Mouse (Mus musculus): ENCODE data around the gene Qtrt2. TPM values are rescaled to one million over a fixed set of nuclear protein-coding genes. Genes with fewer than 3 reads are reported as not detected.
A peak's percentile ranks its signal among the peaks of the same experiment; 100 is the strongest.

Gene Qtrt2
- polyA plus RNA-seq, 1 experiment from 2014 or later = 22.8 TPM

- no peak; the same call in 1 of the 2 replicates for TF ChIP-seq CTCF (IDR thresholded peaks at IDR 0.05; ENCODE audit: low read depth)
- Histone ChIP-seq H3K4me1 (replicated peaks; ENCODE audit: insufficient read depth, low read length) (peaks cover 4% of the 10 kb centered on the region; the same call in 1 of the 2 replicates), H3K36me3 (ENCODE audit: insufficient read depth, low read length) (no peaks in the 10 kb centered on the region), H3K4me2 (ENCODE audit: low read length) (peak within 1 kb of the TSS; percentile 67), H3K9ac (ENCODE audit: low read depth, low read length) (peak within 1 kb of the TSS; percentile 71), H3K4me3 (replicated peaks; ENCODE audit: low read depth, low read length) (peak within 1 kb of the TSS; percentile 60), H3K9me3 (replicated peaks; ENCODE audit: low read length) (no peaks in the 10 kb centered on the region), H3K27me3 (ENCODE audit: insufficient read depth, low read length) (no peaks in the 10 kb centered on the region), H3K27ac (peak within 1 kb of the TSS; percentile 71)
- DNase-seq (ENCODE audit: low spot score) = peak; percentile 100
- peak; percentile 100 for ATAC-seq (replicated peaks; ENCODE audit: low FRiP score, low read depth)
- under 1% methylated on average over 32 of the region's 33 CpGs for WGBS
Observed at GRCm38 (mm10) chr16:43889208-43890004, 37.2 kb downstream of the Qtrt2 start, which contains the start of gene Ccdc191. Gene Ccdc191, plus strand, starts transcription at chr16:43889800.

DNA sequence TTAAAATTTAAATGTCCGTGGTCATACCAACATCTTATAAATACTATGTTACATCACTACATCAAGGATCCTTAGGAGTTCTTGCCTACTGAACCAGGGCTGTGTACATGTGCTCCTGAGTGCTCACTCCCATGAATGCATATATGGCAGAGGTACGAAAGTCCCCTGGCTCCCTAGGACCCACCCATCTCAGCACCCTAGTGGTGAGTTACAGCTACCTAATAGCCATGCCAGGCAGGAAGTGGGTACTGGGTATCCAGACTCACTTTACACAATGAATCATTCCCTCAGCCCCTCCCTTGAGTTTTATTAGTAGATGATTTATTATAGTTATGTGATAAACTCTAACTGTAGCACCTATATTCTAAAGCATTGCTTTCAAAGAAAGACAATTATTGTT lies 44.3 kb downstream of the Qtrt2 start:
- Histone ChIP-seq H3K36me3 (ENCODE audit: insufficient read depth, low read length) (no peaks in the 10 kb centered on the region), H3K9ac (ENCODE audit: low read depth, low read length) (no peak overlapping the region), H3K4me2 (ENCODE audit: low read length) (no peak overlapping the region), H3K4me3 (replicated peaks; ENCODE audit: low read depth, low read length) (no peak overlapping the region), H3K4me1 (replicated peaks; ENCODE audit: insufficient read depth, low read length) (no peaks in the 10 kb centered on the region), H3K27ac (no peak overlapping the region), H3K9me3 (replicated peaks; ENCODE audit: low read length) (no peaks in the 10 kb centered on the region), H3K27me3 (ENCODE audit: insufficient read depth, low read length) (no peaks in the 10 kb centered on the region)
- ATAC-seq (replicated peaks; ENCODE audit: low FRiP score, low read depth) (no peak), DNase-seq (ENCODE audit: low spot score) (no peak)
- 97% methylated on average over 2 of the region's 2 CpGs for WGBS
- no peak for TF ChIP-seq CTCF (IDR thresholded peaks at IDR 0.05; ENCODE audit: low read depth)

DNA sequence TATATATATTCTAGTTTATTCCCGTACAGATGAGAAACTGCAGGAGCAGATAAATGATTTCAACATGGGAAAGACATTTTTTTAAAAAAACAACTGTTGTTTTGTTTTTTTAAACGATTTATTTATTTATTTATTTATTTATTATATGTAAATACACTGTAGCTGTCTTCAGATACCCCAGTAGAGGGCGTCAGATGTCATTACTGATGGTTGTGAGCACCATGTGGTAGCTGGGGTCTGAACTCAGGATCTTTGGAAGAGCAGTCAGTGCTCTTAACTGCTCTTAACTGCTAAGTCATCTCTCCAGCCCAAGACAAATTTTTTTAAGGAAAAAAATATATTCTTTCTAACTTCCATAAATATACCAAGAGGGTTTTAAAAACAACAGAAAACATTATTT lies 45.0 kb downstream of the Qtrt2 start:
- Histone ChIP-seq H3K4me3 (replicated peaks; ENCODE audit: low read depth, low read length) (no peak overlapping the region), H3K4me2 (ENCODE audit: low read length) (no peak overlapping the region), H3K27me3 (ENCODE audit: insufficient read depth, low read length) (no peaks in the 10 kb centered on the region), H3K9ac (ENCODE audit: low read depth, low read length) (no peak overlapping the region), H3K9me3 (replicated peaks; ENCODE audit: low read length) (no peaks in the 10 kb centered on the region), H3K36me3 (ENCODE audit: insufficient read depth, low read length) (0 out of 2 replicates have a peak, but pooled peaks cover under 1% of the 10 kb centered on the region), H3K27ac (no peak overlapping the region), H3K4me1 (replicated peaks; ENCODE audit: insufficient read depth, low read length) (no peaks in the 10 kb centered on the region)
- peak; percentile 30; the same call in 1 of the 2 replicates for TF ChIP-seq CTCF (IDR thresholded peaks at IDR 0.05; ENCODE audit: low read depth)
- WGBS = 65% methylated on average over 3 of the region's 3 CpGs
- DNase-seq (ENCODE audit: low spot score) (peak; percentile 27), ATAC-seq (replicated peaks; ENCODE audit: low FRiP score, low read depth) (no peak)

DNA sequence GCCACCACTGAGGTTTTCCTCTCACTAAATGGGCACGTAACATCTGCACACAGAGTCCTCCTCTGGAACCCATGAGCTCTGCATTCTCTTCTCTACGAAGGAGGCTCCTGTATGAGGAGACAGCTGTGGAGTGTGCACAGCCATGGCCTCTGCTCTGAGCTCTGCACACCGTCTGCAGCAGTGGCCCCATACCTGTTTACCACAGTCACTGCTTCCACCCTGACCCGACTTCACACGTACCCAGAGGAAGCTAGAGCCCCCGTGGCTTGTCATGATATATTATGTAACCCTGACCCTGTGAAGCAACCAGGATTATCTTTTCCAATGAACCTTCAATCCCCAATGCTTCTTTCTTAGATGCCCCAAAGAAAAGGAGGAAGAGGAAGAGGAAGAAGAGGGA lies 46.8 kb downstream of the Qtrt2 start:
- TF ChIP-seq CTCF (IDR thresholded peaks at IDR 0.05; ENCODE audit: low read depth) = no peak
- H3K4me3 ChIP-seq (replicated peaks; ENCODE audit: low read depth, low read length) = no peak overlapping the region
- peaks cover 10% of the 10 kb centered on the region; the same call in 1 of the 2 replicates for H3K36me3 ChIP-seq (ENCODE audit: insufficient read depth, low read length)
- no peak overlapping the region for H3K27ac ChIP-seq
- no peaks in the 10 kb centered on the region for H3K4me1 ChIP-seq (replicated peaks; ENCODE audit: insufficient read depth, low read length)
- no peaks in the 10 kb centered on the region for H3K27me3 ChIP-seq (ENCODE audit: insufficient read depth, low read length)
- H3K9me3 ChIP-seq (replicated peaks; ENCODE audit: low read length) = no peaks in the 10 kb centered on the region
- DNase-seq (ENCODE audit: low spot score) = no peak
- WGBS = 73% methylated on average over 6 of the region's 6 CpGs
- no peak for ATAC-seq (replicated peaks; ENCODE audit: low FRiP score, low read depth)
- H3K9ac ChIP-seq (ENCODE audit: low read depth, low read length) = no peak overlapping the region
- no peak overlapping the region for H3K4me2 ChIP-seq (ENCODE audit: low read length)

- no peak overlapping the region for H3K27ac ChIP-seq
- H3K36me3 ChIP-seq (ENCODE audit: insufficient read depth, low read length) = peaks cover 31% of the 10 kb centered on the region
- no peaks in the 10 kb centered on the region for H3K27me3 ChIP-seq (ENCODE audit: insufficient read depth, low read length)
- no peak for DNase-seq (ENCODE audit: low spot score)
- 71% methylated on average over 7 of the region's 7 CpGs for WGBS
- ATAC-seq (replicated peaks; ENCODE audit: low FRiP score, low read depth) = no peak
- H3K4me1 ChIP-seq (replicated peaks; ENCODE audit: insufficient read depth, low read length) = no peaks in the 10 kb centered on the region; the same call in 1 of the 2 replicates
- H3K9ac ChIP-seq (ENCODE audit: low read depth, low read length) = no peak overlapping the region
- H3K9me3 ChIP-seq (replicated peaks; ENCODE audit: low read length) = no peaks in the 10 kb centered on the region
- H3K4me2 ChIP-seq (ENCODE audit: low read length) = no peak overlapping the region
- TF ChIP-seq CTCF (IDR thresholded peaks at IDR 0.05; ENCODE audit: low read depth) = no peak
- no peak overlapping the region for H3K4me3 ChIP-seq (replicated peaks; ENCODE audit: low read depth, low read length)
Observed at GRCm38 (mm10) chr16:43871419-43871818, 55.2 kb downstream of the Qtrt2 start.

GRCm38 (mm10) chr16:43869805-43870204 lies 56.8 kb downstream of the Qtrt2 start:
- Histone ChIP-seq H3K4me3 (replicated peaks; ENCODE audit: low read depth, low read length) (no peak overlapping the region), H3K4me2 (ENCODE audit: low read length) (no peak overlapping the region), H3K36me3 (ENCODE audit: insufficient read depth, low read length) (peaks cover 24% of the 10 kb centered on the region), H3K4me1 (replicated peaks; ENCODE audit: insufficient read depth, low read length) (no peaks in the 10 kb centered on the region; the same call in 1 of the 2 replicates), H3K27me3 (ENCODE audit: insufficient read depth, low read length) (no peaks in the 10 kb centered on the region), H3K27ac (no peak overlapping the region), H3K9me3 (replicated peaks; ENCODE audit: low read length) (no peaks in the 10 kb centered on the region), H3K9ac (ENCODE audit: low read depth, low read length) (no peak overlapping the region)
- TF ChIP-seq CTCF (IDR thresholded peaks at IDR 0.05; ENCODE audit: low read depth) = no peak
- ATAC-seq (replicated peaks; ENCODE audit: low FRiP score, low read depth) = no peak
- no peak for DNase-seq (ENCODE audit: low spot score)
